In genomic region chr11:75854327-75854726, GRCm38 (mm10) we compare ENCODE assay signal across 23 mouse cellular contexts.
"Had no signal": no experiment of that assay in that cellular context is flagged by ENCODE, and none has a peak within 500 bp of the region (broad histone marks: within the 10 kb centered on the region; RNA-seq: fewer than 3 reads in every experiment).

No protein-coding gene starts in this region.

- H3K9ac ChIP-seq: heart, embryonic 12.5 days; hindbrain, embryonic 15.5 days; kidney, embryonic 15.5 days; limb, embryonic 13.5 days; limb, embryonic 15.5 days; liver, embryonic 12.5 days; liver, embryonic 14.5 days had no signal

- H3K36me3 ChIP-seq: heart, embryonic 10.5 days; heart, embryonic 12.5 days; hindbrain, embryonic 13.5 days; hindbrain, embryonic 15.5 days; kidney, embryonic 15.5 days; limb, embryonic 13.5 days; limb, embryonic 15.5 days; liver, embryonic 12.5 days had no signal

- H3K27ac ChIP-seq: heart, embryonic 10.5 days; hindbrain, embryonic 13.5 days; hindbrain, embryonic 15.5 days; hindbrain, postnatal 0 days; kidney, embryonic 15.5 days; kidney, postnatal 0 days; left cerebral cortex, adult 2 months; limb, embryonic 13.5 days; limb, embryonic 15.5 days; liver, embryonic 12.5 days; liver, embryonic 14.5 days had no signal

- H3K9me3 ChIP-seq: heart, embryonic 10.5 days; heart, embryonic 12.5 days; hindbrain, embryonic 13.5 days; hindbrain, embryonic 15.5 days; kidney, embryonic 15.5 days; limb, embryonic 13.5 days; limb, embryonic 15.5 days; liver, embryonic 12.5 days had no signal

- H3K27me3 ChIP-seq: heart, embryonic 12.5 days; hindbrain, embryonic 13.5 days; hindbrain, embryonic 15.5 days; kidney, embryonic 15.5 days; limb, embryonic 13.5 days; limb, embryonic 15.5 days; liver, embryonic 12.5 days had no signal

- H3K4me2 ChIP-seq: heart, embryonic 12.5 days; hindbrain, embryonic 13.5 days; hindbrain, embryonic 15.5 days; kidney, embryonic 15.5 days; limb, embryonic 13.5 days; limb, embryonic 15.5 days; liver, embryonic 12.5 days had no signal

- DNase-seq: gastrocnemius, postnatal 14 days; gastrocnemius, postnatal 36 days; heart, adult 18-20 months; heart, postnatal 10 days; kidney, adult 11 months; kidney, adult 2 months; kidney, adult 9 months; kidney, postnatal 14 days; kidney, postnatal 36 days; lung, adult 18-20 months had no signal

- ATAC-seq: hindbrain, postnatal 0 days; intestine, embryonic 16.5 days; liver, embryonic 12.5 days had no signal

- H3K4me1 ChIP-seq: limb, embryonic 15.5 days; liver, embryonic 12.5 days had no signal

- H3K4me3 ChIP-seq: heart, embryonic 10.5 days; heart, embryonic 12.5 days; hindbrain, embryonic 13.5 days; hindbrain, embryonic 15.5 days; kidney, embryonic 15.5 days; left cerebral cortex, adult 2 months; limb, embryonic 13.5 days; limb, embryonic 15.5 days; liver, embryonic 12.5 days had no signal
